Comparison of ENCODE assay signal across 23 mouse cellular contexts in the genomic region with DNA sequence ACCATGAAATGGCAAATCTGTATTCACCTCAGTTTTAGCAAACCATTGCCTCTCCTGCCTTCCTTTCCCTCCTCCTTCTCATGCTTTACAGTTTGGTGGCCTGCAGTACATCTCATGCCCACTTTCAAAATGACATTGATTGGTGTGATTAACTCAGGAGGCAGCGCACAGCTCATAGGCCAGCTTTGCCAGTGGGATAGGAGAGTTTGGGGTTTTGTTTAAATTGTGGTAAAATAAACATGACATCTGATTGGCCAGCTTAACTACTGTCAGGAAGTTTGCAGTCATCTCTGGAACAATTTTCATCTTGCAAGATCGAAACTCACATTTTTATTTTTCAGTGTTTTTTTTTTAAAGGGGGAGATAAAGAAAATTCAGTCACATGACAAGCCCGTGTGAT.
DNase-seq lines count a peak whose midpoint lies in the region; ATAC-seq and TF ChIP-seq lines count a peak whose summit lies in the region.
"Had no signal": no experiment of that assay in that cellular context is flagged by ENCODE, and none has a peak within 500 bp of the region (broad histone marks: within the 10 kb centered on the region; RNA-seq: fewer than 3 reads in every experiment).

No protein-coding gene starts in this region.

- no peak for ATAC-seq in kidney, embryonic 16.5 days (ENCODE audit: low FRiP score, low TSS enrichment)
- no peak for ATAC-seq in lung, postnatal 0 days
- ATAC-seq: Patski had no signal

- peak overlapping the region; percentile 60 for H3K27ac ChIP-seq in kidney, embryonic 16.5 days (ENCODE audit: low read length)
- peak overlapping the region; percentile 75 for H3K27ac ChIP-seq in lung, postnatal 0 days (ENCODE audit: low read length)
- H3K27ac ChIP-seq: heart, adult 2 months; heart, embryonic 13.5 days; limb, embryonic 13.5 days; neural tube, embryonic 12.5 days had no signal

- no peak overlapping the region for H3K4me2 ChIP-seq in kidney, embryonic 16.5 days (replicated peaks; ENCODE audit: low read depth, low read length)
- no peak overlapping the region for H3K4me2 ChIP-seq in lung, postnatal 0 days (replicated peaks; ENCODE audit: low read depth, low read length)
- H3K4me2 ChIP-seq: heart, embryonic 13.5 days; limb, embryonic 13.5 days; neural tube, embryonic 12.5 days had no signal

- H3K36me3 ChIP-seq in kidney, embryonic 16.5 days (ENCODE audit: insufficient read depth, low read length), result no peaks in the 10 kb centered on the region
- H3K36me3 ChIP-seq in lung, postnatal 0 days (ENCODE audit: insufficient read depth, low read length), result no peaks in the 10 kb centered on the region
- H3K36me3 ChIP-seq: heart, embryonic 13.5 days; limb, embryonic 13.5 days; neural tube, embryonic 12.5 days had no signal

- 67% methylated on average over 3 of the region's 3 CpGs for WGBS in kidney, embryonic 16.5 days
- 23% methylated on average over 3 of the region's 3 CpGs for WGBS in lung, postnatal 0 days

- no peak overlapping the region for H3K4me3 ChIP-seq in kidney, embryonic 16.5 days (ENCODE audit: low read length)
- no peak overlapping the region for H3K4me3 ChIP-seq in lung, postnatal 0 days (ENCODE audit: low read depth, low read length)
- H3K4me3 ChIP-seq: heart, adult 2 months; heart, embryonic 13.5 days; limb, embryonic 13.5 days; neural tube, embryonic 12.5 days had no signal

- TF ChIP-seq EP300 in lung, postnatal 0 days (IDR thresholded peaks at IDR 0.05), result no peak

- no peak for TF ChIP-seq CTCF in lung, postnatal 0 days (IDR thresholded peaks at IDR 0.05)

- H3K9ac ChIP-seq in kidney, embryonic 16.5 days (replicated peaks; ENCODE audit: low read length), result no peak overlapping the region
- H3K9ac ChIP-seq in lung, postnatal 0 days (replicated peaks; ENCODE audit: low read depth), result no peak overlapping the region
- H3K9ac ChIP-seq: heart, embryonic 13.5 days; limb, embryonic 13.5 days; neural tube, embryonic 12.5 days had no signal

- peaks cover 65% of the 10 kb centered on the region for H3K4me1 ChIP-seq in kidney, embryonic 16.5 days (ENCODE audit: insufficient read depth, low read length)
- peaks cover 25% of the 10 kb centered on the region; the same call in 1 of the 2 replicates for H3K4me1 ChIP-seq in lung, postnatal 0 days (ENCODE audit: insufficient read depth, low read depth, low read length)

- H3K9me3 ChIP-seq in kidney, embryonic 16.5 days (ENCODE audit: low read length), result no peaks in the 10 kb centered on the region
- no peaks in the 10 kb centered on the region for H3K9me3 ChIP-seq in lung, postnatal 0 days (ENCODE audit: low read length)
- H3K9me3 ChIP-seq: heart, embryonic 13.5 days; limb, embryonic 13.5 days; neural tube, embryonic 12.5 days had no signal

- H3K27me3 ChIP-seq in kidney, embryonic 16.5 days (ENCODE audit: insufficient read depth, low read length), result no peaks in the 10 kb centered on the region
- no peaks in the 10 kb centered on the region for H3K27me3 ChIP-seq in lung, postnatal 0 days (replicated peaks; ENCODE audit: insufficient read depth, low read length)
- H3K27me3 ChIP-seq: heart, embryonic 13.5 days; limb, embryonic 13.5 days; neural tube, embryonic 12.5 days; Patski had no signal

- no peak for DNase-seq in kidney, postnatal 10 days
- no peak for DNase-seq in lung, postnatal 0 days (ENCODE audit: low spot score)
- no peak for DNase-seq in lung, adult 18-20 months
- DNase-seq in MN1 (ENCODE audit: low spot score), result peak; percentile 16
- DNase-seq in yolk sac, embryonic 10.5 days (ENCODE audit: low spot score), result no peak
- DNase-seq in layer of hippocampus, adult 18-20 months (ENCODE audit: low spot score in 2 of 2), result no peak
- DNase-seq: cerebellum, adult 11 months; cerebellum, adult 9-11 months; gastrocnemius, postnatal 36 days; heart, adult 2 months; heart, postnatal 14 days; lung, adult 2 months; lung, postnatal 4 days; midbrain, embryonic 14.5 days; retina, postnatal 1 day; right cerebral cortex, postnatal 25 days; spleen, adult 18-20 months; thymus, postnatal 14 days had no signal
